Mouse (Mus musculus): ENCODE measurements around the gene Ropn1l.

The Ropn1l gene

DNA sequence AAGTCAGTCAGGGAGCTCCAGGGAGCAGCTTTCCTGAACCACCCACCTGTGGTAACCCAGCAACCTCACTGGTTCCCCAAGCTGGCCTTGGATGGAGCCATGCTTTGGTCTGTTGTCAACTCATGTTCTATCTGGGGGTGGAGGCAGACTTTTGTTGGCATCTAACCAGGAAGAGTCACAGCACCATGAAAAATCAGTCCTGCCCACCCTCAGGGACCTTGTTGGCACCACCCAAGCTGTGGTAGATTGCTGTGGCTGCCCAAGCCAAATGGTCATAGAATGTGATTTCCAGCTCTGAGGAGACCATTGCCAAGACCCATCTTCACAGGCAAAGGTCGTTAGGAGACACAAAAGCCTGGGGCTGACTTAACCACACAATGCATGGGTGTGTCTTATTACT, 17.5 kb downstream of the Ropn1l start:
- Histone ChIP-seq H3K36me3 (ENCODE audit: insufficient read depth, low read length) (no peaks in the 10 kb centered on the region), H3K27me3 (ENCODE audit: insufficient read depth, low read length) (peaks cover 6% of the 10 kb centered on the region; the same call in 1 of the 2 replicates), H3K4me1 (replicated peaks; ENCODE audit: low read depth, low read length) (no peaks in the 10 kb centered on the region), H3K4me3 (replicated peaks; ENCODE audit: low read length) (no peak overlapping the region), H3K9me3 (ENCODE audit: low read length) (0 out of 2 replicates have a peak, but pooled peaks cover 6% of the 10 kb centered on the region)
- no peak for TF ChIP-seq NANOG (IDR thresholded peaks at IDR 0.05; ENCODE audit: borderline replicate concordance, low read length)
- TF ChIP-seq POU5F1 (IDR thresholded peaks at IDR 0.05; ENCODE audit: borderline replicate concordance, low read length), result no peak
- TF ChIP-seq CTCF (conservative IDR thresholded peaks at IDR 0.05; ENCODE audit: low read length), result no peak

DNA sequence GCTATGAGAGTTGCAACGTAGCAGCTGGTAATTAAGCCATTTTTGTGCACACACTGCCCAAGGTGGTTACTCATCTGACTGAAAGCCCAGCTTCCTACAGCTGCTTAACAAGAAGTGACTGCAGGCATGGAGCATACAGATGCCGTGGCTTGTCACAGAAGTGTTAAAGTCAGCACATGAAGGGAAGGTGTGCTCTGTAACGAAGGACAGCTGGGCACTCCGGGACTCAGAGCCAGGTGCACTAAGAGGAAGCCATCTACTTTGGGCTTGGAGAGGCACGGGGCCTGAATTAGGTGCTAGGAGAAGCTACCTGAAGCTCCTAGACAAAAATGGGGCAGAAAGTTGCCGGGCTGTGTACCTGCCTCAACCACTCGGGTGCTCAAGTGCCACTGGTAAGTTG, 19.8 kb downstream of the Ropn1l start:
- Histone ChIP-seq H3K36me3 (ENCODE audit: insufficient read depth, low read length) (no peaks in the 10 kb centered on the region), H3K27me3 (ENCODE audit: insufficient read depth, low read length) (peaks cover 12% of the 10 kb centered on the region; the same call in 1 of the 2 replicates), H3K4me3 (replicated peaks; ENCODE audit: low read length) (no peak overlapping the region), H3K4me1 (replicated peaks; ENCODE audit: low read depth, low read length) (no peaks in the 10 kb centered on the region), H3K9me3 (ENCODE audit: low read length) (no peaks in the 10 kb centered on the region)
- TF ChIP-seq CTCF (conservative IDR thresholded peaks at IDR 0.05; ENCODE audit: low read length) (no peak), NANOG (IDR thresholded peaks at IDR 0.05; ENCODE audit: borderline replicate concordance, low read length) (no peak), POU5F1 (IDR thresholded peaks at IDR 0.05; ENCODE audit: borderline replicate concordance, low read length) (no peak)

GRCm38 (mm10) chr15:31431847-31432246, 21.7 kb downstream of the Ropn1l start:
- H3K9me3 ChIP-seq (ENCODE audit: low read length), result no peaks in the 10 kb centered on the region
- no peaks in the 10 kb centered on the region for H3K36me3 ChIP-seq (ENCODE audit: insufficient read depth, low read length)
- no peaks in the 10 kb centered on the region for H3K4me1 ChIP-seq (replicated peaks; ENCODE audit: low read depth, low read length)
- H3K4me3 ChIP-seq (replicated peaks; ENCODE audit: low read length), result no peak overlapping the region
- H3K27me3 ChIP-seq (ENCODE audit: insufficient read depth, low read length), result peaks cover 14% of the 10 kb centered on the region; the same call in 1 of the 2 replicates
- no peak for TF ChIP-seq POU5F1 (IDR thresholded peaks at IDR 0.05; ENCODE audit: borderline replicate concordance, low read length)
- no peak for TF ChIP-seq CTCF (conservative IDR thresholded peaks at IDR 0.05; ENCODE audit: low read length)
- no peak for TF ChIP-seq NANOG (IDR thresholded peaks at IDR 0.05; ENCODE audit: borderline replicate concordance, low read length)

GRCm38 (mm10) chr15:31430014-31430413, 23.5 kb downstream of the Ropn1l start:
- no peaks in the 10 kb centered on the region for H3K4me1 ChIP-seq (replicated peaks; ENCODE audit: low read depth, low read length)
- H3K9me3 ChIP-seq (ENCODE audit: low read length), result no peaks in the 10 kb centered on the region
- H3K4me3 ChIP-seq (replicated peaks; ENCODE audit: low read length), result no peak overlapping the region
- no peak for TF ChIP-seq POU5F1 (IDR thresholded peaks at IDR 0.05; ENCODE audit: borderline replicate concordance, low read length)
- TF ChIP-seq NANOG (IDR thresholded peaks at IDR 0.05; ENCODE audit: borderline replicate concordance, low read length), result no peak
- TF ChIP-seq CTCF (conservative IDR thresholded peaks at IDR 0.05; ENCODE audit: low read length), result no peak
- peaks cover 17% of the 10 kb centered on the region for H3K27me3 ChIP-seq (ENCODE audit: insufficient read depth, low read length)
- no peaks in the 10 kb centered on the region for H3K36me3 ChIP-seq (ENCODE audit: insufficient read depth, low read length)

DNA sequence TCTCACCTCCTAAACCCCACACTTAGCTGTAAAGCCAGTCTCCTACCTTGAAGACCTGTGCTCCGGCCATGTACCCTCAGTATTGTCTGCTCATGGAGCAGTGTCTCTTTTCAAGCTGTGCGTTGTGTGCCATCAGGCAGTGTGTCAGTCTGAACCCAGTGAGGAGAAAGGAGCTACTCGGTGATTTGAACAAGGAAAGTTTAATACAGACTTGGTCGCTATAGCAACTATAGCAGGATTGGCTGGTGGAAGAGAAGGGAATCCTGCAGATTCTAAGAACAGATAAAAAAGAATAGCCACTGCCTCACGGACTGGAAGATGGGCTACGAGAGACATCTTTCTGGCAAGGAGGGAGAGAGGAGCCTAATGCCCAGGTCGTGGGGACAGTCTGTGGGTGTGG, 24.1 kb downstream of the Ropn1l start:
- H3K4me1 ChIP-seq (replicated peaks; ENCODE audit: low read depth, low read length), result no peaks in the 10 kb centered on the region
- H3K36me3 ChIP-seq (ENCODE audit: insufficient read depth, low read length), result no peaks in the 10 kb centered on the region
- no peak for TF ChIP-seq POU5F1 (IDR thresholded peaks at IDR 0.05; ENCODE audit: borderline replicate concordance, low read length)
- no peak for TF ChIP-seq NANOG (IDR thresholded peaks at IDR 0.05; ENCODE audit: borderline replicate concordance, low read length)
- no peak for TF ChIP-seq CTCF (conservative IDR thresholded peaks at IDR 0.05; ENCODE audit: low read length)
- H3K27me3 ChIP-seq (ENCODE audit: insufficient read depth, low read length), result peaks cover 17% of the 10 kb centered on the region
- no peaks in the 10 kb centered on the region for H3K9me3 ChIP-seq (ENCODE audit: low read length)
- H3K4me3 ChIP-seq (replicated peaks; ENCODE audit: low read length), result no peak overlapping the region

- TF ChIP-seq CTCF (conservative IDR thresholded peaks at IDR 0.05; ENCODE audit: low read length), result no peak
- TF ChIP-seq POU5F1 (IDR thresholded peaks at IDR 0.05; ENCODE audit: borderline replicate concordance, low read length), result no peak
- no peaks in the 10 kb centered on the region for H3K4me1 ChIP-seq (replicated peaks; ENCODE audit: low read depth, low read length)
- H3K9me3 ChIP-seq (ENCODE audit: low read length), result no peaks in the 10 kb centered on the region
- H3K27me3 ChIP-seq (ENCODE audit: insufficient read depth, low read length), result peaks cover 11% of the 10 kb centered on the region
- H3K36me3 ChIP-seq (ENCODE audit: insufficient read depth, low read length), result no peaks in the 10 kb centered on the region
- no peak overlapping the region for H3K4me3 ChIP-seq (replicated peaks; ENCODE audit: low read length)
Measured at GRCm38 (mm10) chr15:31428571-31428970, 25.0 kb downstream of the Ropn1l start.

- no peaks in the 10 kb centered on the region for H3K9me3 ChIP-seq (ENCODE audit: low read length)
- peaks cover 11% of the 10 kb centered on the region for H3K27me3 ChIP-seq (ENCODE audit: insufficient read depth, low read length)
- no peaks in the 10 kb centered on the region for H3K36me3 ChIP-seq (ENCODE audit: insufficient read depth, low read length)
- no peak overlapping the region for H3K4me3 ChIP-seq (replicated peaks; ENCODE audit: low read length)
- TF ChIP-seq CTCF (conservative IDR thresholded peaks at IDR 0.05; ENCODE audit: low read length) (no peak), NANOG (IDR thresholded peaks at IDR 0.05; ENCODE audit: borderline replicate concordance, low read length) (no peak), POU5F1 (IDR thresholded peaks at IDR 0.05; ENCODE audit: borderline replicate concordance, low read length) (no peak)
- H3K4me1 ChIP-seq (replicated peaks; ENCODE audit: low read depth, low read length), result peaks cover 4% of the 10 kb centered on the region; the same call in 1 of the 2 replicates
Measured at GRCm38 (mm10) chr15:31427390-31427789, 26.1 kb downstream of the Ropn1l start.

DNA sequence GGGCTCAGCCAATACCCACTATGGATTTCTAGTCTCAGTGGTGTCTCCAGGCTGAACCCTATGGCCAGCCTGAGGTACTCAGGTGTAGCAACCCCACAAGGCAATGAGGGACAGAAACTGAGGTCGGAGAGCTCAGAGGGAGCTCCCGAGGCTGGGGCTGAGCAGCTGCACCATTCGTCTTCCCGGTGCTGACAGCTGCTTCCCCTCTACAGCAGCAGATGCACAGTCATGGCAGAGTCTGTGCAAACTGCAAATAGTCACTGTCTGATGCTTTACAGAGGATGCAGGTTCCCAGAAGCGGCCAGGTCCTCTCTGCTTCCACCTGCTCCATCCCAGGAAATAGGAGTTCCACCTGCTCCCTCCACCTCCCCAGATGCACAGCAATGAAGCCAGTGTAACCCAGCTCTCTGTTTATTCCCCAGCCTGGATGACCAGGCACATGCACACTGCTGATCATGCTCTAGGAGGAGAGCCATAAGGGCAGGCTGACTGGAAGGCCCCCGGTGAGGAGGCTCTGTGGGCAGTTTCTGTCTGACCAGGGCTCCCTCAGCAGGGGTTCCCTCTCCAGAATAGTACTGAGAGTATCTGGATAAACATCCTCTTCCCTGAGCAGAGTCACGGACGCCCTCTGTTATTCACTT, 27.4 kb downstream of the Ropn1l start:
- peaks cover 4% of the 10 kb centered on the region; the same call in 1 of the 2 replicates for H3K4me1 ChIP-seq (replicated peaks; ENCODE audit: low read depth, low read length)
- TF ChIP-seq CTCF (conservative IDR thresholded peaks at IDR 0.05; ENCODE audit: low read length) (no peak), POU5F1 (IDR thresholded peaks at IDR 0.05; ENCODE audit: borderline replicate concordance, low read length) (no peak)
- no peak overlapping the region for H3K4me3 ChIP-seq (replicated peaks; ENCODE audit: low read length)
- H3K9me3 ChIP-seq (ENCODE audit: low read length), result no peaks in the 10 kb centered on the region
- H3K27me3 ChIP-seq (ENCODE audit: insufficient read depth, low read length), result peaks cover 11% of the 10 kb centered on the region
- no peaks in the 10 kb centered on the region for H3K36me3 ChIP-seq (ENCODE audit: insufficient read depth, low read length)
